Mouse (Mus musculus): Measurements from ENCODE around the gene Ndufa13.
A peak's percentile ranks its signal among the peaks of the same experiment; 100 is the strongest.
"Not testable (repeated sequence)": the region's sequence is repeated elsewhere in the genome, so short reads cannot be mapped to it uniquely, and the experiment has no call there.

Ndufa13 gene

DNA sequence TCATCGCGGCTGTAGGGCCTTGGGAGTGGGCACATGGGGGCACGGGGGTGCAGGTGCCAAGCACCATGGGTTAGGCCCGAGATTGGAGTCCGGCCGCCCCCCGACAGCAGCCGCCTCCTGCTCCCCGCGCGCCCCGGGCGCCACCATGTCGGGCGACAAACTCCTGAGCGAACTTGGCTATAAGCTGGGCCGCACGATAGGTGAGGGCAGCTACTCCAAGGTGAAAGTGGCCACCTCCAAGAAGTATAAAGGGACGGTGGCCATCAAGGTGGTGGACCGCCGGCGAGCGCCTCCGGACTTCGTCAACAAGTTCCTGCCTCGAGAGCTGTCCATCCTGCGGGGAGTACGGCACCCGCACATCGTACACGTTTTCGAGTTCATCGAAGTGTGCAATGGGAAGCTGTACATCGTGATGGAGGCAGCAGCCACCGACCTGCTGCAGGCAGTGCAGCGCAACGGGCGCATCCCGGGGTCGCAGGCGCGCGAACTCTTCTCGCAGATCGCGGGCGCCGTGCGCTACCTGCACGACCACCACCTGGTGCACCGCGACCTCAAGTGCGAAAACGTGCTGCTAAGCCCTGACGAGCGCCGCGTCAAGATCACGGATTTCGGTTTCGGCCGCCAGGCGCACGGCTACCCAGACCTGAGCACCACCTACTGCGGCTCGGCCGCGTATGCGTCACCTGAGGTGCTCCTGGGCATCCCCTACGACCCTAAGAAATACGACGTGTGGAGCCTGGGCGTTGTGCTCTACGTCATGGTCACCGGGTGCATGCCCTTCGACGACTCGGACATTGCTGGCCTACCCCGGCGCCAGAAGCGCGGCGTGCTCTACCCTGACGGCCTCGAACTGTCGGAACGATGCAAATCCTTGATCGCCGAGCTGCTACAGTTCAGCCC, at the start of gene Ndufa13, which contains the start of the genes Tssk6 and Yjefn3:
Gene Ndufa13 (minus strand): TSS at position 396 of the 900 bp plus-strand sequence.
Gene Tssk6 (plus strand): TSS at position 22 of the 900 bp plus-strand sequence.
Gene Yjefn3 (minus strand): TSS at position 550 of the 900 bp plus-strand sequence.
- peak; percentile 51 for DNase-seq (ENCODE audit: low spot score)

DNA sequence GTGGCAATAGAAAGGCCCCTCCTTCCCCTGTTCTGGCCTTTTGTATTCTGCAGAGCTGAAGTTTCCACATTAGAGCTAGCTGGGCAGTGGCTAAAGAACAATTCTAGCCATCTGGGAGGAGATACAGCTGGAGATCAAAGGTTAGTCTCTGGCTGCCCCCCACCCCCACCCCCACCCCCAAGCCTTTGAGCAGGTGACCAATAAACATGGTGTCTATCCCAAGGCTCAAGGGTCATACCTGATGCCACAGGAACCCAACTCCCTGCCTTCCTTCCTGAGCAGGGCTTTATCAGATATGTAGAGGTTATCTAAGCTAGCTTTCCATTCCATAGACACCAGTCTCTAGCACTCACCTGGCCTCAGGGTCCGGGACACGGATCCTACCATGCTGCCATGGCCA, 47.9 kb upstream of the Ndufa13 start:
- no peak for DNase-seq (ENCODE audit: low spot score)

DNA sequence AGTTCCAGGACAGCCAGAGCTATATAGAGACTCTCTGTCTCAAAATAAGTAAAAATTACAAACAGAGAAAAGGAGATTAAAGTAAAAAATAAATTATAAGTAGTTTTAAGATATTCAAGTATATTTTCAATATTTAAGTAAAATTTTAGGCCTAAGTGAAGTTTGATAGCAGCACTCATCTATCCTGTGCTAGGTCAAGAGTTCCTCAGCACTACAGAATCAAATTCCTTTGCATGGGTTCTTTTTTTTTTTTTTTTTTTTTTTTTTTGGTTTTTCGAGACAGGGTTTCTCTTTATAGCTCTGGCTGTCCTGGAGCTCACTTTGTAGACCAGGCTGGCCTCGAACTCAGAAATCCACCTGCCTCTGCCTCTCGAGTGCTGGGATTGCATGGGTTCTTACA, 40.1 kb upstream of the Ndufa13 start:
- DNase-seq (ENCODE audit: low spot score): not testable (repeated sequence)

DNA sequence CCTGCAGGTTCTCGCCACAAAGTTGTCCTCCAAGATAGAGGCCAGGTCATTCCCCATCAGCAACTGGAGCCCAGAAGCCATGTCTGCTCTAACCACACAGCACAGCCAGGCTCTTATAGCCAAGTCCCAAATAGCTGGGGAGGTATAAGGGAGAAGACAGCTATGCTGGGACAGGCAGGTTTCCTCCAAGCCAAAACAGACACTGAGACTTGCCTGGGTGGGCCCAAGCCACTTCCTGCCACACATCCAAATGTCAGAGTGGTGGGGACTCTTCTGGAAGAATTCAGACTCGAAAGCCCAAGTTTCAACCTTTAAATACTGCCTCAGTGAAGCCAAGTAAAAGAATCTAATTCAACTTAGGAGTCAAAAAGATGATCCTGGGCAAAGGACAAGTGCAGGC, 38.0 kb upstream of the Ndufa13 start:
- DNase-seq (ENCODE audit: low spot score): no peak

DNA sequence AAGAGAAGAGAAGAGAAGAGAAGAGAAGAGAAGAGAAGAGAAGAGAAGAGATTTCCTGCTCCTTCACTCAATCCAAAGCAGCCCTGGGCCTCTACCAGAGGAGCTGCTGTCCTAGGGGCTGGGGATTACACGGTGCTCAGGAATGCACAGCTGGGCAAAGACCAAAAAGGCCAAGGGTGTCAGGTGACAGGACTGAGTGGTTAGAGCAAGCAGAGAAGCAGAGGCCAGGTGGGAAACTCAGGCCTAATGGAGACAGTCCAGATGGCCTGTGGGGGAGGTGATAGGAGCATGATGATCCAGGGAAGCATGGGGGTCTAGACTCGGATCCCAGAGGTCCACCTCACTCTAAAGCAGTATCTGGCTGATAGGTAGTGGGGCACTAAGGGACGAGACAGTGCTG, 37.3 kb upstream of the Ndufa13 start:
- no peak for DNase-seq (ENCODE audit: low spot score)

DNA sequence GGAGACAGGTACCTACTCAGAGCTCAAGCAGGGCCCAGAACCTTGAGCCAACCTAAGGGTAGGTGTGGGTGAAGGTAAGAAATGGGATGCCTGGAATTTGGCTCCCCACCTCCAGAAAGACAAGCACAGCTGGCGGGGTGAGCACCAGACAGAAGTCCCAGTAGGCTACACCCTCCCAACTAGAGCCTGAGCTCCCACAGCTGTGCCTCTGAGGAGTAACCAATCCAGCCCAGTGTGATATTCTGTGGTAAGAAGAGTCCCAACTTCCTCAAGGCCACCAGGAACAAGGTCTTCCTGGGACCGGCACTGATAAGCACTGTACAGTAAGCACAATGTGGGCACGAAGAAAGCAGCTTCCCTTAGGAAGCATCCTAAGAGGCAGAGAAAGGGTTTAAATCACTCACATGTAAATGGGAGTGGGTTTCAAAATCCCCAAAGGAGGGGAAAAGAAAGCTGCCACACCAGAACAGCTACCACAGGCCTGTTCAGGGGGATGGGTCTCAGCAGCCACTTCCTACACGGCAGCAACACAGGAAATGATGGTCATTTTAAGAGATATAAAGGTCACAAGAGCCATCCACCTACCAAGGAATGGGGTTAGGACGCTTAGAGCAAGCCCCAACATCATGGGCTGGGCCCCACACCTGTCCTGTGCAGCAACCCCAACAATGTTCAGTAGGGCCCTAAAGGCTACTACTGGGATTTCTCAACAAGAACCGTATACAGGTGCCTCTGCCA, 36.1 kb upstream of the Ndufa13 start:
- no peak for DNase-seq (ENCODE audit: low spot score)

DNA sequence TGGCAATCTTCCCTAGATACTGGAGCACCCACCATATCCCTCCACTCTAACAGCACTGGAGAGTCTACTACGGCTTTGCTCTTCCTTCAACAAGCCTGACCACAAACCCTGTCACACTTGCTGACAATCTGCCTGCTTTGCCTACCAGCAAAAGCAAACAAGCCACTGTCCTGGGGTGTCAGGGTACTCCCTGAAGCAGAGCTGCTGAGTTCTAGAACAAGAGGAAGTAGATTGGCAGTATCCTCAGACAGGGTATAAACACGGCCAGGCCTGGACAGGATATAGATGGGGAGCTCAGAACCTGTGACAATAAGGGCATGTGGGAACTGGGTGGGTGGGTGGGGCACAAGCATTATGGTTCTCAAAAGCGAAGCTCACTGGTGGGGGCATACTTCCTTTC, 35.1 kb upstream of the Ndufa13 start:
- no peak for DNase-seq (ENCODE audit: low spot score)

DNA sequence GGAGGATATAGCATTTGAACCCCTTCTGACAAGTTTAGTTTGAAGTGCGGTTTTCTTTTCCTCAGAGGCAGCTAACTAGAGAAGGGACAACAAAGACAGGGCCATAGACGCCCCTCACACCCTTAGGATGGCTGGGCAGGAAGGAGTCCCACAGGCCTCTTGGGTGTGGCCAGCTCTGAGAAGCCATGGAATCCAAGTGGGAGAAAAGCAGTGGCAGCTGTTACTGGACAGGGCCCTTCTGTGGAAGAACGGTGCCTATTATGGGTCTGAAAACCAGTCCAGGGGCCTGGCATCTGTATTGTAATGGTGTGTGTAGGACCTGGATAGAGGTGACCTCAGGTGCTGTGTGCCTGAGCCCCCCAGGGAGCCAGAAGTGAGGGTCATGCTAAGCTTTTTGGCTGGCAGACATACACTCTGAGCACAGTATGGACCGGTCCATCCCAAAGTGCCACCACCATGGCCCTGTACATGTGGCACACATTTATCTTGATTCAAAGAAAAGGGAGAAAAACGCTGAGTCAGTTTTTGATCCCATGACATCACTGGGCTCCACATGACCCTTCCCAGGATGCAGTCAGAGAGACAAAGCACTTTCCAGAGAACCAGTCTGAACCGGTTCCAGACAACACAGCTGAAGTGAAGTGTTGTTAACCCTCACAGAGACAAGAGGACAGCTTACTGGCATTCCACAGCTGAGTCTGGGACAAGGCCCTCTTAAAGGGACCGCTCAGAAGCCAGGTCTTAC, 33.9 kb upstream of the Ndufa13 start:
- no peak for DNase-seq (ENCODE audit: low spot score)

DNA sequence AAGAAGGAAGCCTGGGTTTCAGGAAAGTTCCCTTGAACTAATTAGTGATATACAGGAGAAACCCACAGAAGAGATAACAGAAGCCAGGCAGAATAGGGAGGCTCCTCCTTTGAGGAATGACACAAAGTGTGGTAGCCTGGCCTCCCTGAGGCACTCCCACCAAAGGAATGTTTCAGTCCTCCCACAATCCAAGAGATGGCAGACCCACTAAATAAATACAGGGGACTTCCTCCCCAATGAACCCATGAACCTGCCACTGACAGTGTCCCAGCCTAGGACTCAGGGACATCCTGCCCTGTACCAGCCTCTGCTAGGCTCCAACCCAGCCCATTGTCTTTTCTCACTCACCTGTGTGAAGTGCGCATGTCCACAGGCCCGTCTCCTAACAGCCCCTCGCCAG, 33.1 kb upstream of the Ndufa13 start:
- DNase-seq (ENCODE audit: low spot score): no peak

DNA sequence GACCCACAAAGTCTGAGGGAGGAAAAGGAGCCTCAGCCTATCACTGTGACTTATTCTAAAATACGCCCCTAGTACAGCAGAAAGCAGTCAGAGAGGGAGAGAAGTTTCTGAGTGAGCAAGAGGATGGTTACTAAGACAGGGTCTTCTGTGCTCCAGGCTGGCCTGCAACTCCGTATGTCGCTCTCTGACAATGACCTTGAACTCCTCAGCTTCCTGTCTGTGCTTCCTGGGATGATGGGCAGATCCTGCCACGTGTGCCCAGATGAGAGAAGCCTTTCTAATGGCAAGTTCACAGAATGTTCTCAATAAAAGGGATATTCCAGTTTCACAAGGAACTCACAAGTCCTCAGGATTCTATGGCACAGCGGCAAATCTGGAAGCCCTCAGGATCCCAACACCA, 32.2 kb upstream of the Ndufa13 start:
- no peak for DNase-seq (ENCODE audit: low spot score)

DNA sequence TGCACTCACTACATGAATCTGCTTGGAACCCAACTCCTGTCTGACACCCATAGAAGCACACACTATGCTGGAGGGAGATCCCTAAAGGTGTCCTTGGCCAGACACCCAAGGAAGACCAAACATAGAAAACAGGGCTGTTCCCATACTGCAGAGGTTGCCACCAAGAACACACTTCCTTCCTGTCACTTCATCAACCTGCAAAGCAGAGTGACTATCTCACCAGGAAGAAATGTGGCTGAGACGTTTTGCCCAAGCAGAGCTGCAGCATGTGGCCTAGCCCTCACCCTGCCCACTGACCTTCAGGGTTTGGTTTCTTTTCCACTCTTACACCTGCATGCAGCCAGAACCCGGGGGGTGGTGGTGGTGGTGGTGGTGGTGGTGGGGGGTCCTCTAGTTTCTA, 31.5 kb upstream of the Ndufa13 start:
- DNase-seq (ENCODE audit: low spot score): no peak

DNA sequence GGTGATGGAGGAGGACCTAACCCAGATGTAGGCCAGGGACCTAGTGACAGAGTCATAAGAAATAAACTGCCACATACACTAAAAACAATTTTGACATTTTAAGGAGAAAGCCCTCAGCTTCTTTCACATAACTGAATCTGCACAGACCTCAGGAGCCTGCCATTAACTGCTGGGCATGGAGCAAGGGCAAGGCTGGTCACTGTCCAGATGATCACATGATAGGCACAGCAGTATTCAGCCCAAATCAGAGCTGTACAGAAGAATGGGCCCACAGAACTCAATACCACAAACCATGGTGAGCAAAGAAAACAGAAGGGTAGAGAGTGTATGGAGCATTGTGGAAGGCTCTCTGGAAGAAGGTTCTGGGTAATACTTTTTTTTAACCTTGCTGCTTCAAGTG, 24.5 kb upstream of the Ndufa13 start:
- no peak for DNase-seq (ENCODE audit: low spot score)

DNA sequence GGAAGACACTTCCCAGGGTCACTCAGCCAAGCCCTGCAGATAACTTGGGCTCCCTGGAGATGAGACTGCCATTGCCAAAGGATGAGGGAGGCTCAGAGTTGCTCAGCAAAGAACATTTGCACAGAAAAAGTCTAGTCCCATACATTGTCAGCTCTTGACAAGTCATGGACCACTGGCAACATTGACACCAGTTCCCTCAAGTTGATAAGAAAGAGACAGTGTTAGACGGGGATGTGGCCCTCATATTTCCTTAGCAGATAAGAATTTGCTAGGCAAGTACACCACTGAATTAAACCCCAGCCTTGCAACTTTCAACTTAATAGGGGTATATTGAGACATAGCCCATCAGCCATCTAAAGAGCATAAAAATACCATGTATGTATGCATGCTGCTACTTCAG, 21.6 kb upstream of the Ndufa13 start:
- DNase-seq (ENCODE audit: low spot score): no peak

DNA sequence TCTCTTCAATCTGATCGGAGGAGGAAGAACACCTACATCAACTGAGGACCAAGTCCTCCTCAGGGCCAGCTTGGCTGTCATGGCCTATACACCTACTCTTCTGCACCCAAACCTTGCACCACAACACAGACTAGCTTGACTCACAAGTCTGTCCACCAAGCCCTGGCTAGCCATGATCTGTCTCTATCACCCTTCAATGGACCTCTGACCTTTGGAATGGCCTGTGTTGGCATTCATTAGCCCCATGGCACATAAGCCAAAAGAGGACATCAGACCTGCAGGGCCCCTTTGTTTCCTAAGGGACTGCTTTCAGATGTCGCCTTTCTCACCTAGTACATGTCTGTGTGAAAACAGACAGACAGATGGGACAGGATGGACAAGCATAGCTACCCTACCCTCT, 18.8 kb upstream of the Ndufa13 start:
- DNase-seq (ENCODE audit: low spot score): no peak

DNA sequence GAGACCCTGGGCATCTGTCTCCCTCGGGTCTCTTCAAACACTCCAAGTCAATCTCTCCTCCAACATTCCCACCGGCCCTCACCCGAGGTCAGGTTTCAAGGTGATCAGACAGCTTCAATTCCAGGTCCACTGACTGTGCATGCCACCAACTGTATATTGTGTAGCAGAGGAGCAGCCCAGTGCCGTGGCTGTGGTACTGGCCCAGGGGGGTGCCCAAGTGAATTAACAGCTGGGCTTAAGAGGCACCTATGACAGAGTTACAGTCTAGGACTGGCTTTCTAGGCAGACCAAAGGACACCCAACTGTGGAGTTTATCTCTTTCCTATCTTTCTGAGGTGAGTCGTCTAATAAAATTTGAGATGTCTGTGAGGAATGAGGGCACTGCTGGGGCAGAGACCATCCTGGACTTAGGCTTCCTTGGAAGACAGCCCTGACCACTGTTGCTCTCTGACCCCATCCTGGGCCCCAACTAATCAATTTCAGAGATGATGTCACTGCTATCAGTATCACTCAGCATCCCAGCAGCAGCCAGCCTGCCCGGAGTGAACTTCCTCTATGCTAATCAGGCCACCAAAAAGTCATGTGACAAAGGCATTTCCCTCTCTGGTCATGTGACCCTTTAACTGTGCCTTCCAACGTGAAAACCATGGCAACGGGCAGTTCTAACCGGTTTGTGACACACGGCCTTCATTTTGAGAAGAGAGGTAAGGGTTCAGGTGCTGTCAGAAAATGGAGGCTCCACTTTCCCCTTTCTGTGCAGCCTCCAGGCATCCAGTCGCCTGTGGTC, 17.7 kb upstream of the Ndufa13 start:
- no peak for DNase-seq (ENCODE audit: low spot score)

DNA sequence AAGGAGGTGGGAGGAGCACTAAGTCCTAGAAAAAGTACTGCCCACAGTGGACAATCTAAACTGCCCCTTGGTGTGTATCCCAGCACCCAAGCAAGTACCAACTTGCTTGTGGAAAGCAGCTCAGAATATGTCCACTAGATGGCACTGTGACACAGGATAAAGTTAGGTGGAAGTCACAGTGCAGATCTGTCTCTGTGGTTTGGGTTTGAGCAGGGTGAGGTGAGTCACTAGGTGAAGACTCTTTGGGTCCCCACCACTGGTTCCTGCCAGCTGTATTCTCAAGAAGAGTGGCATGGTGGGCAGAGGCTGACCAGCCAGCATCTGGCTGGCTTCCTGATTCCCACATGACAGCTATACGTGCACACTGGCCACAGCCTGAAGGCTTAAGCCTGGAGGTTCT, 16.7 kb upstream of the Ndufa13 start:
- DNase-seq (ENCODE audit: low spot score): peak; percentile 25

DNA sequence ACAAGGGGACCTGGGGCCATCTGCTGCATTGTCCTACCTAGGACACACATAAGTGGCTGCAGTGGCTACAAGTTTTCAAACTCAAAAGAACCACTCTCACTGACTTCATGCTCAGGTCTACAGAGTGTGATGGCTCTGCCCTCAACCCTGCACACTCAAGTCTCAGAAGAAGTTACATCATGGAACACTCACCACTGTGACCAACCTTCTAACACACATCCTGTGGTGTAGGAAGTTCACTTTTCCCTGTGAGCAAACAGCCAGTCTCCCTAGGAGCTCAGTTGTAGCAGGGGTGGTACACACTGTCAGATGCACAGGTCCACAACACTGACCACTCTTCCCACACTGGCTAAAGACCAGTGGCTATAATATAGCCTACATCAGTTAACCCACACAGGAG, 16.1 kb upstream of the Ndufa13 start:
- DNase-seq (ENCODE audit: low spot score): no peak

DNA sequence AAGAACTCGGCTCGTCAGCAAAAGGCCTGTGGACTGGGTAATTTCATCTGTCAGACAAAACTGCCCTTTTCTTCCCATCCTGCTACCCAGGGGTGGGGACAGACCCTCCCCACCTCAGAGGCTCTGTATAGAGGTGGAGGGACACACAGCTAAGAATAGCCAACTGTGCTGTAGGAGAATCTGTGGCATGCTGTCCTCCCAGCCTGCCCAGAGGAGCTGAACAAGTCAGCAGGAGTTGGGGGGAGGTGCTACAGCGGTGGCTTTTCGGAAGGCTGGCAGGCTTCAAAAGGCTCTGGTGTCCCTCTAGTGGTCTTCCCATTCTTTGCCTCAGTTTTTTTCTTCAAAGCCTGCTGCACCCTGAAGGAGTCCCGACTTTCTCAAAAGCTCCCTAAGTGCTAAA, 13.4 kb upstream of the Ndufa13 start:
- DNase-seq (ENCODE audit: low spot score): no peak

DNA sequence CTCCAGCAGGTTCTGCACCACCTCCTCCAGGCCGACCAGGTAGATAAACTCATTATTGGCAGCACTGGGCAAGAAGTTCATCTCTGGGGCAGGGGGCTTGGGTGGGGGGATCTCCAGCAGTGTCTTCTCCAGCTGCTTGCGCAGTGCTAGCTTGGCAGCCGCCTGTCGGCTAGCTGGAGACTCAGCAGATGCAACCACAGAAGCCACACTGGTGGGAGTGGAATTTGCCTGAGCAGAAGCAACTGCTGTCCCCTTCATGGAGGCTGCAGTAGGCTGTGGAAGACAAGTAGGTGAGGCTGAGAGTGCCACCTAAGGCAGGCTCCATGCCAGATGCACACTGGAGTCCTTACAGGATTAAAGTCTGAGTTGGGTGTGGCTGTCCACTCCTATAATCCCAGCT, 12.2 kb upstream of the Ndufa13 start:
- no peak for DNase-seq (ENCODE audit: low spot score)

DNA sequence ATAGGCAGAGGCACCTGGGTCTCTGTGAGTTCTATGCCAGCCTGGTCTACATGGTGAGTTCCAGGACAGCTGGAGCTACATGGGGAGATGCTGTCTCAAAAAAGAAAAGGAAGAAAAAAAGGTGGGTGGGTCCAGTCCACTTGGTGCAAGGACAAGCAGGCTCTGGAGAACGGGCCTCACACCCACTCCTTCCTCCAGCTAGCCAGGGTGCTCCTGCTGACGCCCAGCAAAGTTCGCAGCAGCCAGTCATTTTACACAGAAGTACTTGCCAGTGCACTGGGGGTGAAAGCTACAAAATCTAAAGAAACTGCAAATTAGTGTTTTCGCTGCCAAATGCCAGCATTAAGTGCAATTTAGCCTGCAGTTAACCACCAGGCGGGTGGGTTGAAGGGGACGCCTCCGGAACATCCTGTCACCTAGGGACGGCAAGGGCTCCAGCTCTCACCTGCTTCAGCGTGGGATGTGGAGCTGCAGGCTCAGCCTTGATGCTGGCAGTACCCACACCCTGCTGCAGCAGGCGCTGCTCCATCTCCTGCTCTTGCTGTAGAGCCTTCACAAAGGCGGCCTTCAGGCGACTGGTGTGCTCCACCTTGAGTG, 10.2 kb upstream of the Ndufa13 start:
- DNase-seq (ENCODE audit: low spot score): no peak

DNA sequence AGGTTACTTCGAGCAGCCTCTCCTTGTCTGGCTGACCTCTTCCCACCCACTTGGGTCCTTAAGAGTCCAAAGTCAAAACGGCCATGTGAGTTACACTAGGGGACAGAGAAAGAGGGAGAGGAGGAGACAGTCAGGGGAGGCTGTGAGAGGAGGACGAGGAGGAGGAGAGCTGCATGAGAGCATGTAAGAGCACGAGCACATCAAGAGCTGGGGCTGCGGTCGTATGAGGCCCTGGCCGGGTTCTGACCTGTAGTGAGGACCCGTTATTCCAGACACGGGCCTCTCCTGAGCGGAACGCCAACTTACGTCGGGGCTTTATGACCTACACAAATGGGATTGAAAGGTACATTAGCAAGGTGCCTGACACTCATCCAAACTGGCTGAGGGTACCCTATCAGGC, 9.6 kb upstream of the Ndufa13 start:
- no peak for DNase-seq (ENCODE audit: low spot score)

All from ovary, postnatal 36 days (tissue).